Mouse (Mus musculus) heart, postnatal 0 days (tissue): ENCODE measurements around the gene Nipal4. TPM values are rescaled to one million over a fixed set of nuclear protein-coding genes. Genes with fewer than 3 reads are reported as not detected.

Experiments
- ATAC-seq: fragments of 200-750 bp; cut with Nextera tagmentation; 2 replicates; pipeline ENCODE4 v1.8.0; 2017; ENCODE audit warnings: low read depth, moderate number of reproducible peaks, moderate library complexity; ENCODE audit not compliant: insufficient read depth
- DNase-seq: peaks from one replicate; pipeline ENCODE4 v3.0.0-alpha.2; 2016; ENCODE audit warnings: low spot score
- H3K27ac ChIP-seq: fragments of 300-500 bp; sonication (generic); 2 replicates; pipeline ENCODE4 v1.5.1; 2014; ENCODE audit warnings: low read depth, mild to moderate bottlenecking
- H3K27me3 ChIP-seq: fragments of 300-500 bp; sonication (generic); 2 replicates; pipeline ENCODE4 v1.6.1; 2014; ENCODE audit warnings: low read length, mixed read lengths; ENCODE audit not compliant: control insufficient read depth, insufficient read depth
- H3K36me3 ChIP-seq: fragments of 300-500 bp; sonication (generic); replicated peaks from 2 replicates; pipeline ENCODE4 v1.6.1; 2014; ENCODE audit warnings: low read length, mixed read lengths; ENCODE audit not compliant: control insufficient read depth, insufficient read depth
- H3K4me1 ChIP-seq: fragments of 300-500 bp; sonication (generic); 2 replicates; pipeline ENCODE4 v1.6.1; 2014; ENCODE audit warnings: antibody characterized with exemption; ENCODE audit not compliant: control insufficient read depth, insufficient read depth
- H3K4me2 ChIP-seq: fragments of 300-500 bp; sonication (generic); 2 replicates; pipeline ENCODE4 v1.6.1; 2014; ENCODE audit warnings: low read depth, mild to moderate bottlenecking, low read length, moderate library complexity
- H3K4me3 ChIP-seq: fragments of 300-500 bp; sonication (generic); 2 replicates; pipeline ENCODE4 v1.5.1; 2014; ENCODE audit warnings: low read depth, low read length
- H3K9ac ChIP-seq: fragments of 300-500 bp; sonication (generic); replicated peaks from 2 replicates; pipeline ENCODE4 v1.6.1; 2014; ENCODE audit warnings: low read depth, low read length, mixed read lengths
- H3K9me3 ChIP-seq: fragments of 300-500 bp; sonication (generic); replicated peaks from 2 replicates; pipeline ENCODE4 v1.6.1; 2016; ENCODE audit warnings: low read length; ENCODE audit not compliant: control insufficient read depth
- CTCF ChIP-seq: IDR thresholded peaks from 2 replicates; pipeline ENCODE4 v1.5.1; 2016; ENCODE audit warnings: antibody characterized with exemption, control low read depth, low read depth
- EP300 ChIP-seq: IDR thresholded peaks from 2 replicates; pipeline ENCODE4 v1.6.1; 2016; ENCODE audit warnings: antibody characterized with exemption, low read depth
- WGBS: fragments of 180-500 bp; shearing (Covaris S2); extraction: QIAGEN DNeasy Blood & Tissue Kit; methylation state at CpG from one replicate; pipeline ENCODE4 v1.1.7; 2014; 5-methylcytosine and 5-hydroxymethylcytosine counted together
- polyA plus RNA-seq: library from polyadenylated mRNA; unstranded; fragments of >200 nt; fragmentation: Nextera tagmentation; extraction: Ambion mirVana; gene quantifications from 2 replicates; pipeline ENCODE4 v1.2.1, GENCODE M21; 2015
- total RNA-seq: library from RNA; depleted of rRNA; stranded (reverse); fragments of >200 nt; gene quantifications from 2 replicates; pipeline ENCODE4 v1.2.3, GENCODE M21; 2014; ENCODE audit warnings: low replicate concordance

Gene Nipal4
- total and polyA plus RNA-seq, 2 experiments from 2014 or later, result 2.5 to 10.9 TPM

- Histone ChIP-seq H3K4me2 (no peak overlapping the region), H3K4me3 (no peak overlapping the region), H3K36me3 (peaks cover 83% of the 10 kb centered on the region), H3K9me3 (no peaks in the 10 kb centered on the region), H3K9ac (no peak overlapping the region), H3K4me1 (0 out of 2 replicates have a peak, but pooled peaks cover 5% of the 10 kb centered on the region), H3K27ac (no peak overlapping the region), H3K27me3 (no peaks in the 10 kb centered on the region)
- 83% methylated on average over 7 of the region's 7 CpGs for WGBS
- DNase-seq (no peak), ATAC-seq (no peak)
- TF ChIP-seq EP300 (no peak), CTCF (no peak)
These were observed 40.5 kb downstream of the Nipal4 start for GRCm38 (mm10) chr11:46125835-46126229.

DNA sequence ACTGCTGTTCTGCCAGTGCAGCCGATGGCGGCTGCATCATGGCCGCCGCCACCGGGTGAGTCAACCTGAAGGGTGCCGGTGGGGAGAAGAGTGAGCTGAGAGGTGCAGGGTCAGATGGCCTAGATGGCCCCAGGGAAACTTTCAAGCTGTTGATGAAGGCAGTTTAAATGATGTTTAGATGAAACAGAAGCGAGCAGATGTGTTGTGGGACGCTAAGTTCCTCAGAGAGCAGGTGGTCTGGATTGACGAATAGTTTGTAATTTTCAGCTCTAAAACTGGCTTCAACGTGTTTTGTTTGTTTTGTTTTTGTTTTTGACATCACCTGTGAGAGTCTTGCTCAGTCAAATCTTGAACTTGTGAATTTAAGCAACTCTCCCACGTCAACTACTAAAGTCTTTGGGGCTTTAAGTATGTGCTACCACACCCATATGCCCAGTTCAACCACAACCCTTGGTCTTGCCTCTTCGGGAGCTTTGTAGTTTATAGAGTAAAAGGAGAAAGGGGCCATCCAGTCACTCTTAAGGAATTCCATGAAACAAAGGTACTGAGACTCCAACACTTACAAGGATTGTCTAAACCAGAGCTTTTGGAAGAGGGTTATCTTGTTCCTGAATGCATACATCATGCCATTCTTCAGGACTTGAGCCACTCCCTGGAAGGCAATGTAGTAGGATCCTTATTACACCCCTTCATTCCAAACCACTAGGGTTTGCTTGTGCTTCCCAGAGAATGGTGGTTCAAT lies 41.0 kb downstream of the Nipal4 start:
- H3K27me3 ChIP-seq, result no peaks in the 10 kb centered on the region
- no peak for DNase-seq
- H3K36me3 ChIP-seq, result peaks cover 83% of the 10 kb centered on the region
- ATAC-seq, result no peak
- no peak overlapping the region for H3K27ac ChIP-seq
- H3K4me3 ChIP-seq, result no peak overlapping the region
- no peaks in the 10 kb centered on the region for H3K9me3 ChIP-seq
- H3K4me2 ChIP-seq, result no peak overlapping the region
- H3K4me1 ChIP-seq, result 0 out of 2 replicates have a peak, but pooled peaks cover 5% of the 10 kb centered on the region
- WGBS, result 91% methylated on average over 12 of the region's 12 CpGs
- TF ChIP-seq EP300 (no peak), CTCF (no peak)
- H3K9ac ChIP-seq, result no peak overlapping the region

- WGBS, result 77% methylated on average over 8 of the region's 8 CpGs
- Histone ChIP-seq H3K9me3 (no peaks in the 10 kb centered on the region), H3K27ac (no peak overlapping the region), H3K4me3 (no peak overlapping the region), H3K4me1 (peaks cover 5% of the 10 kb centered on the region; the same call in 1 of the 2 replicates), H3K27me3 (no peaks in the 10 kb centered on the region), H3K36me3 (peaks cover 92% of the 10 kb centered on the region), H3K4me2 (no peak overlapping the region), H3K9ac (no peak overlapping the region)
- ATAC-seq, result no peak
- DNase-seq, result no peak
- TF ChIP-seq EP300 (no peak), CTCF (no peak)
These were observed 42.9 kb downstream of the Nipal4 start for GRCm38 (mm10) chr11:46123328-46123866.

GRCm38 (mm10) chr11:46122875-46123274 lies 43.4 kb downstream of the Nipal4 start:
- DNase-seq, result no peak
- 70% methylated on average over 4 of the region's 4 CpGs for WGBS
- Histone ChIP-seq H3K9me3 (no peaks in the 10 kb centered on the region), H3K4me3 (no peak overlapping the region), H3K27me3 (no peaks in the 10 kb centered on the region), H3K27ac (peak overlapping the region; percentile 12; the same call in 1 of the 2 replicates), H3K4me1 (peaks cover 5% of the 10 kb centered on the region; the same call in 1 of the 2 replicates), H3K9ac (no peak overlapping the region), H3K4me2 (no peak overlapping the region), H3K36me3 (peaks cover 92% of the 10 kb centered on the region)
- ATAC-seq, result no peak
- TF ChIP-seq CTCF (no peak), EP300 (no peak)

DNA sequence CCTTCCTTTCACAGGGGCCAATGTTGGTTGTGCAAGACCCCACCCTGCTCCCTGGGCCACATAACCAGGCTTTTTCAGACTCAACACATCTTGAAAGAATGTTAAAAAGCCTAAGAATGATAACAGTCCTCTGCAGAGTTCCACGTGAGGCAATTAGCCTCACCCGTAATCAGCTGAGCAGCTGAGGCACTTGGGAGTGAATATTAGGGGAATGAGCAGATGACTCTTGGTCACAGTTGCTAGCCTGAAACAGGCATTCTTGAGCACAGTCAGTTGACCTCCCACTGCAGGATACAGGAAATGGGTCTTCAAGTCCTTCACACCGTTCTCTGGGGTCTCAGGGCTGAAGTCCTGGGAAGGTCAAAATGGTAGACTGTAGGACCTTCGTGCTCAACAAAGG lies 44.6 kb downstream of the Nipal4 start:
- ATAC-seq, result 0 out of 2 replicates have a peak, but pooled peaks have one; percentile 34
- TF ChIP-seq EP300, result no peak
- no peak for TF ChIP-seq CTCF
- WGBS, result 58% methylated on average over 4 of the region's 4 CpGs
- Histone ChIP-seq H3K4me3 (no peak overlapping the region), H3K4me2 (no peak overlapping the region), H3K9me3 (no peaks in the 10 kb centered on the region), H3K27ac (no peak overlapping the region), H3K27me3 (no peaks in the 10 kb centered on the region), H3K9ac (no peak overlapping the region), H3K36me3 (peaks cover 91% of the 10 kb centered on the region), H3K4me1 (peaks cover 5% of the 10 kb centered on the region; the same call in 1 of the 2 replicates)
- no peak for DNase-seq

DNA sequence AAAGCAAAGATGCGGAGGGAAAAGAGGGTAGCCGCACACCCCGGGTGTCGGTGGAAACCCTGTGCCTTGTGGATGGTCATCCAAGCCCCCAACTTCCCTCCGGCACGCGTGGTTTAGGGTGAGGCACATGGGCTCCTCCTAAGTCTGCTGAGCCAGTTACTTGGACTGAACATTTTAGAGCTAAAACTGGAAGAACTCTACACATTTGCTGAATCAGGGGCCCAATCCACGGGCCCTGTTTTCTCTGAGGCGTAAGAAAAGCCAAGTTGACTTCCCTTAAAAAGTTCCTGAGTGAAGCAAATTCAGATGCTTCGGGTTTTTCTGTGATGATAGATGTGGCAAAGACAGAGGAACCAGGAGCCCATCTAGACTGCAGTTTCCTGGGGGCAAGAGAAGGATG lies 46.2 kb downstream of the Nipal4 start:
- no peak for ATAC-seq
- Histone ChIP-seq H3K4me1 (peaks cover 5% of the 10 kb centered on the region), H3K9ac (no peak overlapping the region), H3K4me3 (no peak overlapping the region), H3K27ac (peak overlapping the region; percentile 26; the same call in 1 of the 2 replicates), H3K36me3 (peaks cover 96% of the 10 kb centered on the region), H3K27me3 (no peaks in the 10 kb centered on the region), H3K4me2 (no peak overlapping the region), H3K9me3 (no peaks in the 10 kb centered on the region)
- no peak for DNase-seq
- 89% methylated on average over 10 of the region's 10 CpGs for WGBS
- no peak for TF ChIP-seq EP300
- TF ChIP-seq CTCF, result no peak
